ENCODE assay signal across 8 mouse cellular contexts in the genomic region with DNA sequence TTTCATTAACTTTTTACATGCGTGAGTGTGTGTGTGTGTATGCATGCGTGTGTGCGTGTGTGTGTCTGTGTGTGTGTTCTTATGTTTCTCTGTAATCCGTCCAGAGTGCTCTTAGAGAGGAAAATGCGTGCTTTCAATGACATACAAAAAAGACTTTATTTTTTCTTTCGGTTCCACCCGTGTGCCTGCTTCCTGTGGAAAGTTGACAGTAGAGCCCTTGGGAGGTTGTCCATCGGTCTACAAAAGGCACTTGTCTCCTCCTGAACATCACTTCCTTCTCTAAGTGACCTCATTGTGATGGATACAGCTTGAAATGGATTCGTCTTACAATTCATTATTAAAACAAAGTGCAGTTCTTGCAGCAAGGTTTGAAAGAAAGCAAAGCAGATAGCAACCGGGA. TPM values are rescaled to one million over a fixed set of nuclear protein-coding genes. Genes with fewer than 3 reads are reported as not detected.
A peak's percentile ranks its signal among the peaks of the same experiment; 100 is the strongest.
DNase-seq lines count a peak whose midpoint lies in the region; ATAC-seq and TF ChIP-seq lines count a peak whose summit lies in the region.

No protein-coding gene starts in this region.

- ATAC-seq in megakaryocyte, adult 5-6 weeks (ENCODE audit: poor library complexity, severe bottlenecking): no peak
- no peak for ATAC-seq in erythroid progenitor cell, adult 5-6 weeks (replicated peaks; ENCODE audit: low FRiP score, poor library complexity, severe bottlenecking)

- H3K9me3 ChIP-seq in heart, embryonic 10.5 days: no peaks in the 10 kb centered on the region
- no peaks in the 10 kb centered on the region for H3K9me3 ChIP-seq in megakaryocyte, embryonic 14.5 days

- H3K4me3 ChIP-seq in heart, embryonic 10.5 days: peak overlapping the region; percentile 40
- H3K4me3 ChIP-seq in megakaryocyte, embryonic 14.5 days (replicated peaks): peak overlapping the region; percentile 85
- peak overlapping the region; percentile 40; the same call in 1 of the 2 replicates for H3K4me3 ChIP-seq in small intestine, adult 2 months (ENCODE audit: low read depth, low read length)

- DNase-seq in heart, embryonic 10.5 days (ENCODE audit: low spot score): no peak
- DNase-seq in heart, postnatal 25 days (ENCODE audit: low spot score): no peak
- DNase-seq in induced T-regulatory cell, adult 2 months (ENCODE audit: low read depth): peak; percentile 78
- DNase-seq in left cerebral cortex, adult 9 months (ENCODE audit: low spot score in 2 of 2): no peak

- intact Hi-C loops in heart, postnatal 25 days (cut with DNase I): loop anchor here (5.0 kb wide), 1 partner anchor 217 kb away; a partner anchor contains a TSS

- peaks cover 49% of the 10 kb centered on the region for H3K27me3 ChIP-seq in heart, embryonic 10.5 days (ENCODE audit: insufficient read depth, poor library complexity, severe bottlenecking)
- no peaks in the 10 kb centered on the region for H3K27me3 ChIP-seq in megakaryocyte, embryonic 14.5 days (replicated peaks)
- no peaks in the 10 kb centered on the region for H3K27me3 ChIP-seq in small intestine, adult 2 months (ENCODE audit: control insufficient read depth, insufficient read depth, low read length)

- H3K27ac ChIP-seq in heart, embryonic 10.5 days: no peak overlapping the region
- H3K27ac ChIP-seq in small intestine, adult 2 months (ENCODE audit: insufficient read depth, low read depth, low read length): 0 out of 2 replicates have a peak overlapping the region, but pooled peaks have one; percentile 3

- peaks cover 18% of the 10 kb centered on the region for H3K4me1 ChIP-seq in heart, embryonic 10.5 days
- peaks cover 90% of the 10 kb centered on the region for H3K4me1 ChIP-seq in megakaryocyte, embryonic 14.5 days
- peaks cover 4% of the 10 kb centered on the region; the same call in 1 of the 2 replicates for H3K4me1 ChIP-seq in small intestine, adult 2 months (ENCODE audit: control insufficient read depth, insufficient read depth, insufficient read length, low read length)

- no peaks in the 10 kb centered on the region for H3K36me3 ChIP-seq in heart, embryonic 10.5 days
- H3K36me3 ChIP-seq in megakaryocyte, embryonic 14.5 days (replicated peaks; ENCODE audit: low read length): peaks cover under 1% of the 10 kb centered on the region
- no peaks in the 10 kb centered on the region for H3K36me3 ChIP-seq in small intestine, adult 2 months (ENCODE audit: control insufficient read depth, insufficient read depth, low read length)

- TF ChIP-seq CTCF in small intestine, adult 2 months (IDR thresholded peaks at IDR 0.05; ENCODE audit: extremely low read depth, insufficient read length, insufficient replicate concordance, low read depth, low read length): no peak

- 53% methylated on average over 10 of the region's 10 CpGs for WGBS in heart, embryonic 10.5 days
- WGBS in small intestine, adult 2 months: 30% methylated on average over 10 of the region's 10 CpGs

- TF ChIP-seq POLR2A in small intestine, adult 2 months (IDR thresholded peaks at IDR 0.05; ENCODE audit: low read depth, low read length): no peak

RNA-seq across cellular contexts. Expression of a gene that starts 1.6 kb away (rescaled TPM):
- polyA plus RNA-seq in heart, embryonic 10.5 days (2016; fragmentation: Nextera tagmentation; extraction: Ambion mirVana): 15.6 and 16.4 TPM in 2 replicates
- total RNA-seq in heart, postnatal 25 days (2021): 10 to 100 TPM; 12.4 to 13.9 TPM
- polyA plus RNA-seq in megakaryocyte, embryonic 14.5 days (2012; ENCODE audit: insufficient read depth, low replicate concordance): 36.6 and 38.6 TPM in 2 replicates
- 14.0 and 17.3 TPM in 2 replicates for total RNA-seq in megakaryocyte, adult 5-6 weeks (2015)
- 13.6 and 18.9 TPM in 2 replicates for total RNA-seq in megakaryocyte, adult 5-6 weeks (2017)
- 16.1 and 24.7 TPM in 2 replicates for polyA plus RNA-seq in small intestine, adult 2 months (2012; rRNA removed)
- 4.2 and 12.6 TPM in 2 replicates for total RNA-seq in erythroid progenitor cell, adult 5-6 weeks (2015; ENCODE audit: low replicate concordance)
- 5.9 and 7.3 TPM in 2 replicates for total RNA-seq in erythroid progenitor cell, adult 5-6 weeks (2017; ENCODE audit: low replicate concordance)
